Mouse (Mus musculus): ENCODE results near the gene Sh3kbp1. TPM values are rescaled to one million over a fixed set of nuclear protein-coding genes. Genes with fewer than 3 reads are reported as not detected.

The Sh3kbp1 gene
- polyA plus RNA-seq, 1 experiment: 18.0 TPM

GRCm38 (mm10) chrX:159971091-159971779, 344.2 kb downstream of the Sh3kbp1 start:
- H3K27me3 ChIP-seq (ENCODE audit: control insufficient read depth, insufficient read depth, low read length): no peaks in the 10 kb centered on the region
- WGBS: 86% methylated on average over 3 of the region's 3 CpGs
- no peak for DNase-seq
- TF ChIP-seq CTCF (IDR thresholded peaks at IDR 0.05; ENCODE audit: borderline replicate concordance, insufficient read depth, low read depth, low read length): no peak
- no peak for TF ChIP-seq POLR2A (IDR thresholded peaks at IDR 0.05; ENCODE audit: borderline replicate concordance, insufficient read depth, low read length)
- H3K4me3 ChIP-seq (replicated peaks; ENCODE audit: insufficient read depth, low read depth, low read length): no peak overlapping the region
- no peaks in the 10 kb centered on the region for H3K4me1 ChIP-seq (ENCODE audit: control insufficient read depth, insufficient read depth, low read length)
- H3K27ac ChIP-seq (ENCODE audit: insufficient read depth, low read length): no peak overlapping the region

GRCm38 (mm10) chrX:159973730-159974129, 346.7 kb downstream of the Sh3kbp1 start:
- Histone ChIP-seq H3K27ac (ENCODE audit: insufficient read depth, low read length) (no peak overlapping the region), H3K4me3 (replicated peaks; ENCODE audit: insufficient read depth, low read depth, low read length) (no peak overlapping the region), H3K27me3 (ENCODE audit: control insufficient read depth, insufficient read depth, low read length) (no peaks in the 10 kb centered on the region), H3K4me1 (ENCODE audit: control insufficient read depth, insufficient read depth, low read length) (no peaks in the 10 kb centered on the region)
- WGBS: 18% methylated on average over 5 of the region's 5 CpGs
- TF ChIP-seq POLR2A (IDR thresholded peaks at IDR 0.05; ENCODE audit: borderline replicate concordance, insufficient read depth, low read length) (no peak), CTCF (IDR thresholded peaks at IDR 0.05; ENCODE audit: borderline replicate concordance, insufficient read depth, low read depth, low read length) (peak; percentile 59)
- DNase-seq: peak; percentile 20 to 41

GRCm38 (mm10) chrX:159976243-159976642, 349.2 kb downstream of the Sh3kbp1 start:
- TF ChIP-seq POLR2A (IDR thresholded peaks at IDR 0.05; ENCODE audit: borderline replicate concordance, insufficient read depth, low read length): no peak
- no peak for TF ChIP-seq CTCF (IDR thresholded peaks at IDR 0.05; ENCODE audit: borderline replicate concordance, insufficient read depth, low read depth, low read length)
- DNase-seq: no peak
- no peak overlapping the region for H3K4me3 ChIP-seq (replicated peaks; ENCODE audit: insufficient read depth, low read depth, low read length)
- H3K4me1 ChIP-seq (ENCODE audit: control insufficient read depth, insufficient read depth, low read length): no peaks in the 10 kb centered on the region
- no peak overlapping the region for H3K27ac ChIP-seq (ENCODE audit: insufficient read depth, low read length)
- H3K27me3 ChIP-seq (ENCODE audit: control insufficient read depth, insufficient read depth, low read length): no peaks in the 10 kb centered on the region; the same call in 1 of the 2 replicates
- 79% methylated on average over 3 of the region's 3 CpGs for WGBS

GRCm38 (mm10) chrX:159988002-159988960, 361.2 kb downstream of the Sh3kbp1 start, which contains the start of gene Map3k15:
TSS of gene Map3k15 (plus strand) at chrX:159988433.
- H3K4me1 ChIP-seq (ENCODE audit: control insufficient read depth, insufficient read depth, low read length): no peaks in the 10 kb centered on the region
- 11% methylated on average over 57 of the region's 108 CpGs for WGBS
- H3K4me3 ChIP-seq (replicated peaks; ENCODE audit: insufficient read depth, low read depth, low read length): no peak within 1 kb of the TSS
- no peak within 1 kb of the TSS for H3K27ac ChIP-seq (ENCODE audit: insufficient read depth, low read length)
- peak; percentile 31; the same call in 1 of the 2 replicates for TF ChIP-seq CTCF (IDR thresholded peaks at IDR 0.05; ENCODE audit: borderline replicate concordance, insufficient read depth, low read depth, low read length)
- no peak for TF ChIP-seq POLR2A (IDR thresholded peaks at IDR 0.05; ENCODE audit: borderline replicate concordance, insufficient read depth, low read length)
- no peaks in the 10 kb centered on the region; the same call in 1 of the 2 replicates for H3K27me3 ChIP-seq (ENCODE audit: control insufficient read depth, insufficient read depth, low read length)
- peak in 1 of 2 experiments; percentile 8 for DNase-seq

- Histone ChIP-seq H3K27me3 (ENCODE audit: control insufficient read depth, insufficient read depth, low read length) (no peaks in the 10 kb centered on the region), H3K27ac (ENCODE audit: insufficient read depth, low read length) (no peak overlapping the region), H3K4me1 (ENCODE audit: control insufficient read depth, insufficient read depth, low read length) (no peaks in the 10 kb centered on the region), H3K4me3 (replicated peaks; ENCODE audit: insufficient read depth, low read depth, low read length) (no peak overlapping the region)
- WGBS: 88% methylated on average over 6 of the region's 6 CpGs
- TF ChIP-seq CTCF (IDR thresholded peaks at IDR 0.05; ENCODE audit: borderline replicate concordance, insufficient read depth, low read depth, low read length) (no peak), POLR2A (IDR thresholded peaks at IDR 0.05; ENCODE audit: borderline replicate concordance, insufficient read depth, low read length) (no peak)
- no peak for DNase-seq
Observed at GRCm38 (mm10) chrX:159995808-159996207, 368.7 kb downstream of the Sh3kbp1 start.

Other genes starting within 250 kb of the Sh3kbp1 start
- gene Map7d2, start 212.7 kb upstream of the Sh3kbp1 start, polyA plus RNA-seq (2012; rRNA removed): 87.1 and 101 TPM in 2 replicates
- 8.4 and 9.6 TPM in 2 replicates for gene Bclaf3, start 100.6 kb upstream of the Sh3kbp1 start, polyA plus RNA-seq (2012; rRNA removed)

Measured in cerebellum, adult 2 months (tissue).